Comparison of ENCODE assay signal across 14 mouse cellular contexts in the genomic region with DNA sequence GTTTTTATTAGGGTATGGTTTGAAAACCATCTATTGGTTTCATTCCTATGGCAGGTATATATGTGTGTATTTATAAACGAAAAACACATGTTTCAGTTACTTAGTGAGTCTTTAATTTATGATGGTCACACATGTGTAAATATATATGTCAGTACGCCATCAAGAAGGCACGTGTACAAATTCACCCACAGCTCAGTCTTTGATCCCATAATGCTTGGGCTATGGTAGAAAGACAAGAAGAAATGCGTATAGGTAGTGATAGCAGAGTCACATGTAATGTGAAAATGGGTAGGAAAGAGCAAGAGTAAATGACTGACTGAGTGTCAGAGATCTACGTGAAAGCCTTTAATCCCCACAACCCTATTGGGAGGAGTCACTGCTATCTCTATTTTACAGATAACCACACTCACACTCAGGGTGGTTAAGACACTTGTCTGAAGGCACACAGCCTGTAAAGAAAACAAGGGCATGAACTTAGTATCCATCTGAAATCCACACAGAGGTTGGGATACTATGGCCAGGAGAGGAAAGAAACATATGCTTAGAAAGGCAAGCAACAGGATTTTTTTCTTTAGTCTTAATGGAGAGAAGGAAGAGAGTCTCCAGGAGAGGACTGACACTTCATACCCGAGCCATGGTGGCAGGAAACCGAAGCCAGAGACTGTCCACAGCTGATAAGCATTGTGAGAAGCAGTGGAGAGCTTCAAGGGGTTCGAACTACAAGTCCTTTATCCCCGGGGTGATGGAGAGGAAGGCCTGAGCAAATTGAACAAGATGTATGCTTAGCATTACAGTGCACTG.
DNase-seq lines count a peak whose midpoint lies in the region; ATAC-seq and TF ChIP-seq lines count a peak whose summit lies in the region.
"Had no signal": no experiment of that assay in that cellular context is flagged by ENCODE, and none has a peak within 500 bp of the region (broad histone marks: within the 10 kb centered on the region; RNA-seq: fewer than 3 reads in every experiment).

No protein-coding gene starts in this region.

- peak; percentile 61 for ATAC-seq in lung, embryonic 16.5 days (ENCODE audit: low read depth)
- ATAC-seq in hematopoietic stem cell, adult 5-6 weeks (replicated peaks in 1 of 2; ENCODE audit: insufficient read depth in 1 of 2, low FRiP score in 2 of 2, low TSS enrichment in 1 of 2, low read depth in 1 of 2, poor library complexity in 2 of 2, severe bottlenecking in 2 of 2) = peak; percentile 25 to 42; a peak in 2 of 4 replicates
- peak; percentile 76 for ATAC-seq in liver, postnatal 0 days
- ATAC-seq: hindbrain, postnatal 0 days; midbrain, embryonic 15.5 days had no signal

- no peak for DNase-seq in lung, postnatal 14 days
- DNase-seq in c-Kit-negative CD71-positive TER-119-positive erythroid progenitor cells, embryonic 14.5 days (ENCODE audit: low read depth, low spot score) = peak; percentile 69
- DNase-seq in liver, postnatal 0 days = peak; percentile 17
- no peak for DNase-seq in thymus, postnatal 25 days
- DNase-seq in kidney, postnatal 4 days = no peak
- DNase-seq in thymus, adult 2 months = no peak
- DNase-seq: cerebellum, adult 11-12 months; right cerebral cortex, adult 18-20 months; thymus, postnatal 14 days had no signal

- no peaks in the 10 kb centered on the region for H3K36me3 ChIP-seq in lung, embryonic 16.5 days (ENCODE audit: control insufficient read depth, insufficient read depth, low read length)
- H3K36me3 ChIP-seq in liver, postnatal 0 days (replicated peaks; ENCODE audit: insufficient read depth, low read length) = no peaks in the 10 kb centered on the region
- H3K36me3 ChIP-seq in thymus, adult 2 months (ENCODE audit: control insufficient read depth, insufficient read depth, low read length) = no peaks in the 10 kb centered on the region
- H3K36me3 ChIP-seq: forebrain, embryonic 12.5 days; midbrain, embryonic 15.5 days had no signal

- TF ChIP-seq POLR2A in thymus, adult 2 months (IDR thresholded peaks at IDR 0.05; ENCODE audit: control insufficient read depth, extremely low read depth, insufficient read depth, low read length, poor library complexity) = no peak

- H3K4me2 ChIP-seq in lung, embryonic 16.5 days (ENCODE audit: low read depth, low read length) = no peak overlapping the region
- peak overlapping the region; percentile 51 for H3K4me2 ChIP-seq in liver, postnatal 0 days (ENCODE audit: low read depth, low read length)
- H3K4me2 ChIP-seq: forebrain, embryonic 12.5 days; midbrain, embryonic 15.5 days had no signal

- H3K4me3 ChIP-seq in lung, embryonic 16.5 days (ENCODE audit: low read length) = no peak overlapping the region
- H3K4me3 ChIP-seq in liver, postnatal 0 days (ENCODE audit: low read depth, low read length) = no peak overlapping the region
- no peak overlapping the region for H3K4me3 ChIP-seq in thymus, adult 2 months (ENCODE audit: control insufficient read depth, insufficient read depth, low read length)
- H3K4me3 ChIP-seq: forebrain, embryonic 12.5 days; midbrain, embryonic 15.5 days had no signal

- 56% methylated on average over 9 of the region's 9 CpGs for WGBS in lung, embryonic 16.5 days
- 43% methylated on average over 9 of the region's 9 CpGs for WGBS in liver, postnatal 0 days (ENCODE audit: insufficient replicate concordance)
- WGBS in thymus, adult 2 months = 57% methylated on average over 9 of the region's 9 CpGs

- no peaks in the 10 kb centered on the region for H3K27me3 ChIP-seq in lung, embryonic 16.5 days (ENCODE audit: control insufficient read depth, insufficient read depth, low read depth, low read length)
- H3K27me3 ChIP-seq in liver, postnatal 0 days (ENCODE audit: insufficient read depth, low read length) = no peaks in the 10 kb centered on the region
- H3K27me3 ChIP-seq in thymus, adult 2 months (ENCODE audit: control insufficient read depth, insufficient read depth, low read length) = no peaks in the 10 kb centered on the region
- H3K27me3 ChIP-seq: forebrain, embryonic 12.5 days; midbrain, embryonic 15.5 days had no signal

- no peak for TF ChIP-seq CTCF in liver, postnatal 0 days (IDR thresholded peaks at IDR 0.05; ENCODE audit: low read depth)
- no peak for TF ChIP-seq CTCF in thymus, adult 2 months (IDR thresholded peaks at IDR 0.05; ENCODE audit: borderline replicate concordance, control insufficient read depth, extremely low read depth, insufficient read depth, low read length, poor library complexity)

- no peak overlapping the region for H3K9ac ChIP-seq in lung, embryonic 16.5 days (ENCODE audit: low read length)
- no peak overlapping the region for H3K9ac ChIP-seq in liver, postnatal 0 days (replicated peaks)
- H3K9ac ChIP-seq: forebrain, embryonic 12.5 days; midbrain, embryonic 15.5 days had no signal

- TF ChIP-seq EP300 in liver, postnatal 0 days (IDR thresholded peaks at IDR 0.05; ENCODE audit: low read depth) = peak; percentile 54; the same call in 1 of the 2 replicates

- H3K4me1 ChIP-seq in lung, embryonic 16.5 days (replicated peaks; ENCODE audit: control insufficient read depth, insufficient read depth, low read length) = peaks cover 13% of the 10 kb centered on the region; the same call in 1 of the 2 replicates
- peaks cover 13% of the 10 kb centered on the region; the same call in 1 of the 2 replicates for H3K4me1 ChIP-seq in liver, postnatal 0 days (ENCODE audit: insufficient read depth)
- no peaks in the 10 kb centered on the region for H3K4me1 ChIP-seq in thymus, adult 2 months (replicated peaks; ENCODE audit: control insufficient read depth, insufficient read depth, low read length)

- H3K27ac ChIP-seq in lung, embryonic 16.5 days (ENCODE audit: low read length) = no peak overlapping the region
- H3K27ac ChIP-seq in liver, postnatal 0 days (ENCODE audit: low read depth) = peak overlapping the region; percentile 48; the same call in 1 of the 2 replicates
- no peak overlapping the region for H3K27ac ChIP-seq in thymus, adult 2 months (ENCODE audit: control insufficient read depth, insufficient read depth, low read length)
- H3K27ac ChIP-seq: forebrain, embryonic 12.5 days; hindbrain, postnatal 0 days; midbrain, embryonic 15.5 days had no signal

- peaks cover 5% of the 10 kb centered on the region for H3K9me3 ChIP-seq in lung, embryonic 16.5 days (ENCODE audit: control insufficient read depth, low read length)
- H3K9me3 ChIP-seq in liver, postnatal 0 days (ENCODE audit: low read length) = no peaks in the 10 kb centered on the region; the same call in 1 of the 2 replicates

Comparison
In these comparisons a context has a peak if more than half of its experiments do, and no peak if none do; other contexts are left out.
1. DNase-seq: peak in c-Kit-negative CD71-positive TER-119-positive erythroid progenitor cells, embryonic 14.5 days (single experiment) and liver, postnatal 0 days (single experiment); none in lung, postnatal 14 days (single experiment), thymus, postnatal 25 days (single experiment), kidney, postnatal 4 days (0 of 2) and thymus, adult 2 months (single experiment).
2. Peak in every context shown above with its lines, with median percentiles within 50 percentile points of each other: ATAC-seq.